Mouse (Mus musculus) CH12.LX (cell line): ENCODE results near the gene Cyp2b19.

Source experiments
- CTCF ChIP-seq, 2 experiments: IDR thresholded peaks in 1 of 2; conservative IDR thresholded peaks in 1 of 2; 2 replicates each; pipeline ENCODE4 v1.5.1; 2011 to 2012; ENCODE audit warnings: low read depth in 2 of 2, low read length in 2 of 2, improper control_type of control experiment in 1 of 2, inconsistent platforms in 1 of 2, mild to moderate bottlenecking in 1 of 2, moderate library complexity in 1 of 2
- E2F4 ChIP-seq: IDR thresholded peaks from 2 replicates; pipeline ENCODE4 v1.6.1; 2011; ENCODE audit warnings: low read depth, low read length, improper control_type of control experiment; ENCODE audit not compliant: insufficient replicate concordance
- ELF1 ChIP-seq: IDR thresholded peaks from 2 replicates; pipeline ENCODE4 v1.6.1; 2014; ENCODE audit warnings: low read depth, mild to moderate bottlenecking, inconsistent platforms, low read length, improper control_type of control experiment
- EP300 ChIP-seq: IDR thresholded peaks from 2 replicates; pipeline ENCODE4 v1.6.1; 2011; ENCODE audit warnings: low read length, improper control_type of control experiment
- ETS1 ChIP-seq: conservative IDR thresholded peaks from 2 replicates; pipeline ENCODE4 v1.6.1; 2012; ENCODE audit warnings: low read depth, mild to moderate bottlenecking, inconsistent platforms, low read length, improper control_type of control experiment, moderate library complexity
- KAT2A ChIP-seq: IDR thresholded peaks from 2 replicates; pipeline ENCODE4 v1.6.1; 2012; ENCODE audit warnings: low read length, improper control_type of control experiment, inconsistent platforms; ENCODE audit not compliant: insufficient replicate concordance
- MAX ChIP-seq: IDR thresholded peaks from 2 replicates; pipeline ENCODE4 v1.6.1; 2011; ENCODE audit warnings: low read length, improper control_type of control experiment
- MYC ChIP-seq: IDR thresholded peaks from 2 replicates; pipeline ENCODE4 v1.6.1; 2011; ENCODE audit warnings: low read depth, mild to moderate bottlenecking, improper control_type of control experiment, low read length
- POLR2A ChIP-seq: IDR thresholded peaks from 2 replicates; pipeline ENCODE4 v1.6.1; 2011; ENCODE audit warnings: low read depth, mild to moderate bottlenecking, improper control_type of control experiment, low read length
- USF2 ChIP-seq: conservative IDR thresholded peaks from 2 replicates; pipeline ENCODE4 v1.6.1; 2011; ENCODE audit warnings: low read depth, low read length, improper control_type of control experiment
- ZC3H11A ChIP-seq: IDR thresholded peaks from 2 replicates; pipeline ENCODE4 v1.6.1; 2012; ENCODE audit warnings: low read depth, mild to moderate bottlenecking, inconsistent platforms, low read length, improper control_type of control experiment

DNA sequence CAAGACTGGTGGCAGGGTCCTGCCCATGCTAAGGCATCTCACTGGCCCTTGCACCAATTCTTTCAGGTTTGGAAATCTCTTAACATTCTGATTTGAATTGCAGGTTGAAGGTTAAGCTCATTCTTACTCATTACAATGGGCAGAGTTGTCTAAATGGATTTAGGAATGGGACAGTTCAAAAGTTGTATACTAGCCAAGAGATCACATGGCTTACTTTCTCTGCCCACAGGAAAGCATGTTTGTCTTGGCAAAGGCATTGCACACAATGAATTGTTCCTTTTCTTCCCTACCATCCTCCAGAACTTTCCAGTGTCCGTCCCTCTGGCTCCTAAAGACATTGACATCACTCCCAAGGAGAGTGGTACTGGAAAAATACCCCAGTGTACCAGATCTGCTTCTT is 11.5 kb upstream of the Cyp2b19 start:
- TF ChIP-seq ZC3H11A (no peak), POLR2A (no peak), CTCF (conservative IDR thresholded peaks at IDR 0.05 in 1 of 2, IDR thresholded peaks at IDR 0.05 in 1 of 2; ENCODE audit: low read depth in 2 of 2, low read length in 2 of 2) (no peak), KAT2A (no peak), EP300 (no peak), MYC (no peak), E2F4 (no peak), ELF1 (no peak), ETS1 (no peak), MAX (no peak), USF2 (no peak)
